Mouse (Mus musculus) heart, postnatal 0 days (tissue): ENCODE measurements around the gene Adamtsl1.

Source experiments
- CTCF ChIP-seq: IDR thresholded peaks from 2 replicates; pipeline ENCODE4 v1.5.1; 2016; ENCODE audit warnings: antibody characterized with exemption, control low read depth, low read depth
- EP300 ChIP-seq: IDR thresholded peaks from 2 replicates; pipeline ENCODE4 v1.6.1; 2016; ENCODE audit warnings: antibody characterized with exemption, low read depth

GRCm38 (mm10) chr4:86388430-86388829 is 874.5 kb downstream of the Adamtsl1 start:
- TF ChIP-seq CTCF, result no peak
- no peak for TF ChIP-seq EP300
